Mouse (Mus musculus) right cerebral cortex, postnatal 25 days (tissue): ENCODE data around the gene Helz.

Experiments used
- DNase-seq: peaks from one replicate; pipeline ENCODE4 v3.0.0; 2022

Gene Helz

GRCm38 (mm10) chr11:107729141-107729540 lies 181.4 kb downstream of the Helz start:
- DNase-seq: no peak

DNA sequence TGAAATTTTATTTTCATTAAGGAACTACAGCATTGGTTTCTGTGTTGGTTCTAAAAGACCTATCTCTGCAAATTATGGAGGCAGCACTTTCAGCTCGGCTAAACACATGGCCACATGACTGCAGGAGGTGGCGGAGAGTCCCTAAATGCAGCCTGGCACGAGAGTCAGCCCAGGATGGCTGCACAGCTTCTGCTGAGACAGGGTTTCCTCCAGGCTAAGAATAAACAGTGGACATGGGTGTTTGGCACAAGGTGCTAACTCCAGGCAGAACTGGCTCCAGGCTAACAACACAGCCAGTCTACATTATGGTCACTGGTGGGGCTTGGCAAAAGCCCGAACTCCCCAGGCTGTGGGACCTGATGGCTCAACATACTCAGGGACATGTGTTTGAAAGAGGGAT lies 183.2 kb downstream of the Helz start:
- DNase-seq: peak; percentile 39

DNA sequence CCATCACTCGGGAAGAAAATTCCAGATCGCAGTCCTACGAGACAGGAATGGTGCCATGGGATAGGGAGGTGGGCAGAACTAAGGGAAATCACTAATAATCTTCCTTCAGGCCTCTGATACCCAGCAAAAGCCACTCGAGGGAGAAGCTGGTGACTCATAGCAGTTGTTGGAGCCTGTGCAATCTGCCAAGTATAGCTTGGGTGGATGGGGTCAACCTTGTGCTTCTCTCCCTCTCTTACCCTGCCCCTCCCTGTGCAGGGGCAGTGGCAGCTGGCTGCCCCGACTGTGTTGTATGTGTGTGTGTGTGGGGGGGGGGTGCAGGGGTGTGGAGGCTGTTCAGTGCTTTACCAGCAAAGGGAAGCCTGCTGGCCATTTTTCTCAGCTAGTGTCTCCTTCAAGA lies 183.8 kb downstream of the Helz start:
- no peak for DNase-seq

DNA sequence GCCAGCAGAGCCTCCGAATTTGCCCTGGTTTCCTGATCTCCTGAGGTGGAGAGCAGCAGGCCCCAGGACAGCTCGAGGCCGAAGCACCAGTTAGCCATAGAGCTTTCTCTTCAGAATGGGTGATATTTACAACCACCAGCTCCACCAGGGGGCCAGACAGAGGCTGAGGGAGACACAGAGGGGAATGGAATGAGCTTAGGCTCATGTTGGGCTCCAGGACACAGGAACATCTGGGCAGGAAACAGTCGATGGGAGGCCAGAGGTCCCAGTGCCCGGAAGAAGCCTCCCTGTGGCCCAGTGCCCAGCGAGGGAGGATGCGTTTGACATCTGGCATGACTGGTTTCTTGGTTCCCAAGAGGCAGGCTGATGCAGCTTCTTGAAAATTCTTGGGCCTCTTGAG lies 186.4 kb downstream of the Helz start:
- no peak for DNase-seq

- DNase-seq: no peak
Measured at GRCm38 (mm10) chr11:107737886-107738285, 190.2 kb downstream of the Helz start.

GRCm38 (mm10) chr11:107738418-107739099 lies 190.8 kb downstream of the Helz start:
- DNase-seq: no peak

GRCm38 (mm10) chr11:107743100-107743499 lies 195.4 kb downstream of the Helz start:
- DNase-seq: no peak
